Mouse (Mus musculus) lung, embryonic 15.5 days (tissue): ENCODE data around the gene Nhej1. TPM values are rescaled to one million over a fixed set of nuclear protein-coding genes. Genes with fewer than 3 reads are reported as not detected.

ENCODE experiments used
- ATAC-seq: fragments of 200-750 bp; cut with Nextera tagmentation; 2 replicates; pipeline ENCODE4 v1.8.0; 2017; ENCODE audit warnings: moderate number of reproducible peaks, borderline replicate concordance; ENCODE audit not compliant: low FRiP score, low TSS enrichment; ENCODE audit errors: extremely low read depth
- H3K27ac ChIP-seq: fragments of 300-500 bp; sonication (generic); 2 replicates; pipeline ENCODE4 v1.5.1; 2015; ENCODE audit warnings: moderate library complexity, mild to moderate bottlenecking, inconsistent platforms
- H3K27me3 ChIP-seq: fragments of 300-500 bp; sonication (generic); 2 replicates; pipeline ENCODE4 v1.6.1; 2015; ENCODE audit warnings: inconsistent platforms
- H3K36me3 ChIP-seq: fragments of 300-500 bp; sonication (generic); 2 replicates; pipeline ENCODE4 v1.6.1; 2015; ENCODE audit warnings: inconsistent platforms
- H3K4me1 ChIP-seq: fragments of 300-500 bp; sonication (generic); 2 replicates; pipeline ENCODE4 v1.6.1; 2015; ENCODE audit warnings: inconsistent platforms
- H3K4me2 ChIP-seq: fragments of 300-500 bp; sonication (generic); 2 replicates; pipeline ENCODE4 v1.6.1; 2015; ENCODE audit warnings: inconsistent platforms, mild to moderate bottlenecking, moderate library complexity
- H3K4me3 ChIP-seq: fragments of 300-500 bp; sonication (generic); 2 replicates; pipeline ENCODE4 v1.5.1; 2015; ENCODE audit warnings: mild to moderate bottlenecking, inconsistent platforms
- H3K9ac ChIP-seq: fragments of 300-500 bp; sonication (generic); 2 replicates; pipeline ENCODE4 v1.6.1; 2015; ENCODE audit warnings: inconsistent platforms
- H3K9me3 ChIP-seq: fragments of 300-500 bp; sonication (generic); 2 replicates; pipeline ENCODE4 v1.6.1; 2016; ENCODE audit warnings: inconsistent platforms
- WGBS: fragments of 180-500 bp; shearing (Covaris S2); methylation state at CpG from one replicate; pipeline ENCODE4 v1.1.7; 2015; 5-methylcytosine and 5-hydroxymethylcytosine counted together
- polyA plus RNA-seq: library from polyadenylated mRNA; unstranded; fragments of >200 nt; fragmentation: Nextera tagmentation; extraction: Ambion mirVana; gene quantifications from 2 replicates; pipeline ENCODE4 v1.2.1, GENCODE M21; 2015

Gene Nhej1
- polyA plus RNA-seq, result 9.1 and 10.4 TPM in 2 replicates

DNA sequence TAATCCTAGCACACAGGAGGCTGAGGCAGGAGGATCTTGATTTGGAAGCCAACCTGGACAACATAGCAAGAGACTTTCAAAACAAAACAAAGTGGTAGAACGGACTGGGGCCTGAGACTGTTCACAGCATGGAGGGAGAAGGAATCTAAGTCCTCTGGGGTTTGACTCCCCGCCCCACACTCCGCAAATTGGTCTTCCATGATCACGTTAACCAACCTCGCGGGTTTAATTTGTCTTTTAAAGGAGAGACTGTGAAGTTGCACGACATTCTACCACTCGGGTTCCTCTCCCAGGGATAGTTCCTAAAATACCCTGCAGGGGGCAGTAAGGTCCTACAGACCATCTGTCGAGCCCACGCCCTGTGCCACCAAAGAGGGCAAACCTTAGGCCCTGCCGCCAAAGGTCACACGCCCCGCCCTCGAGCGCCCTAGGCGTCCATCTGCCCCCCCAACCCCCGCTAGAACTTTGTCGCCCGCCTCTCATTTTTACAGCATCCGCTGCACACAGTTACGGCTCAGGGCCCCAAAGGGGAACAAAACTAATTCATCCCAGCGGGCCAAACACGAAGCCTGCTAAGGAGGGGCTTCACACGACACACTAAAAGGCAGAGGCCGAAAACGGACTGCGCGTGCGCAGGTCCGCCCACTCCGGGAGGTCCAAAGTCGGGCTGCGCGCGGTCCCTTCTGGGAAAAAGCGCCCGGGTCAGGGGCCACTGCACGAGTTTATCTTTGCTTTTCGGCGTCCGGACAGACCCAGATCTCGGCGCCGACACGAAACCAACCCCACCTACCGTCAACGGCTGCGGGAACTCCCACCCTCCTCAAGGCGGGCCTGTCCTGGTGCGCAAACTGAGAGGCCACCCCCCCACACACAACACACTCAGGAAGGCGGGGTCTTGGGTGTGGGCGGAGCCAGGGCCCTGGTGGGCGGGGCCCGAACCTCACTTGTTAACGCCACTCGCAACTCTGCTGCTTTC, at the start of gene Nhej1:
Gene Nhej1, minus strand, starts transcription at position 855 of the 976 bp plus-strand sequence.
- H3K4me1 ChIP-seq, result peaks cover 6% of the 10 kb centered on the region
- 2% methylated on average over 56 of the region's 56 CpGs for WGBS

DNA sequence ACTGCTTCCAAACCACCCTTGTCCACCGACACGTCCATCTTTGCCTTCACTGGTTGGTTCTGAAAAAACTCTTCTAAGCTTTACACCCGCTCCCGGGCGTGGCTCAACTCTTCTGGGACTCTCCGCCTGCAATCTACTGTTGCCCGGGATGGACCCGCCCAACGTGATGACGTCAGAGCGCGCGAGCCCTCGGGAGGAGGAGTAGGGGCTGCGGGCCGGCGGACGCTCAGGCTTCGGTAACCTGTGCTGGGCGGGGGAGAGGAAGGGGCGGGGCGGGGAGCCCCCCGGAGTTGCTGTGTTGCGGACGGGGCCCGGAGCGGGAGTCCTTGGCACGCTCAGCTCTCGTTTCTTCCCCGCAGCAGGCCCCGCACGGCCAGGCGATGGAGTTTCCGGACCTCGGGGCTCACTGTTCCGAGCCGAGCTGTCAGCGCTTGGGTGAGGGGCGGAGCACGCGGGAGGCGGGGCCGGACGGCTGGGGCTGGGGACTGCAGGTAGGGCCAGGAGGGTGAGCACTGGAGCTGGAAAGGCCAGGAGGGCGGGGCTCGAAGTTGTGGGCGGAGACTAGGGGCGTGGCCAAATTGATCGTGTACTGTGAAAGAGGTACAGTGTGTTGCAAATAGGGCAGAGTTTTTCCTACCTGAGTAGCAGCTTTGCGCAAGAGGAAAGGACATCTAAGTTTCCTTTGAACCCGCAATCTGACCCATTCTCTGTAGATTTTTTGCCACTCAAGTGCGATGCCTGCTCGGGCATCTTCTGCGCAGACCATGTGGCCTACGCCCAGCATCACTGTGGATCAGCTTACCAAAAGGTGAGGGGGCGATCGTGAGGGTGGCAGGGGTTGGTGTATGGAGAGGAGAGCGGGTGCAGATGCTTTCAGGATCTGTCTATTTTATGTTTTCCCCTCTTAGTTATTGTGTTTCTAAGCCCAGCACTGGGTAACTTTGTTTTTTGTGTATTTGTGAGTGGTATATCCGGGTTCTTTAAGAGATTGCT, 43.8 kb upstream of the Nhej1 start, which contains the start of gene Zfand2b:
Gene Zfand2b, plus strand, starts transcription at position 175 of the 993 bp plus-strand sequence.
- Histone ChIP-seq H3K9ac (peak within 1 kb of the TSS; percentile 81), H3K27me3 (no peaks in the 10 kb centered on the region), H3K4me3 (peak within 1 kb of the TSS; percentile 98), H3K27ac (peak within 1 kb of the TSS; percentile 94), H3K9me3 (no peaks in the 10 kb centered on the region), H3K4me2 (peak within 1 kb of the TSS; percentile 85), H3K36me3 (peaks cover 33% of the 10 kb centered on the region), H3K4me1 (peaks cover 15% of the 10 kb centered on the region)
- 2% methylated on average over 57 of the region's 59 CpGs for WGBS
- ATAC-seq, result peak; percentile 99

More for the DNA sequence above, at the start of gene Nhej1:
- Histone ChIP-seq H3K36me3 (no peaks in the 10 kb centered on the region), H3K27ac (peak within 1 kb of the TSS; percentile 98), H3K4me3 (peak within 1 kb of the TSS; percentile 56), H3K9ac (peak within 1 kb of the TSS; percentile 49), H3K9me3 (no peaks in the 10 kb centered on the region), H3K27me3 (no peaks in the 10 kb centered on the region), H3K4me2 (peak within 1 kb of the TSS; percentile 65)
- peak; percentile 97 for ATAC-seq

DNA sequence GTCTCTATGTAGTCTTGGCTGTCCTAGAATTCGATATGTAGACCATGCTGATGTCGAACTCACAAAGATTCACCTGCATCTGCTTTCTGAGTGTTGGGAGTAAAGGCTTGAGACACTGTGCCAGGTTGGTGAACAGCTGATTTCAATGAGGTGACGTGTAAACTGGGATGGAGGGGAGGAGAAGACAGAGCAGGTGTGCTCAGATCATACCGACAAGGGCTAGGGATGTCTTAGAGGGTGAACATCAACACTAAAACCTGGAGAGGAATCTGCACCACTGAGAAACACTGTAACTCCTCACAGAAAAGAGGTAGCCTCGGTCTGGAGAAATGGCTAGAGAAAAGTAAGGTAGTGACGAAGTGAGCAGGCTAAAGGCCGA, 43.1 kb upstream of the Nhej1 start:
- H3K9me3 ChIP-seq, result no peaks in the 10 kb centered on the region
- H3K27ac ChIP-seq, result 0 out of 2 replicates have a peak overlapping the region, but pooled peaks have one; percentile 94
- H3K4me1 ChIP-seq, result peaks cover 15% of the 10 kb centered on the region
- H3K9ac ChIP-seq, result peak overlapping the region; percentile 81
- peaks cover 29% of the 10 kb centered on the region for H3K36me3 ChIP-seq
- 3% methylated on average over 7 of the region's 7 CpGs for WGBS
- no peaks in the 10 kb centered on the region for H3K27me3 ChIP-seq
- peak overlapping the region; percentile 98 for H3K4me3 ChIP-seq
- ATAC-seq, result peak; percentile 24
- H3K4me2 ChIP-seq, result peak overlapping the region; percentile 85

DNA sequence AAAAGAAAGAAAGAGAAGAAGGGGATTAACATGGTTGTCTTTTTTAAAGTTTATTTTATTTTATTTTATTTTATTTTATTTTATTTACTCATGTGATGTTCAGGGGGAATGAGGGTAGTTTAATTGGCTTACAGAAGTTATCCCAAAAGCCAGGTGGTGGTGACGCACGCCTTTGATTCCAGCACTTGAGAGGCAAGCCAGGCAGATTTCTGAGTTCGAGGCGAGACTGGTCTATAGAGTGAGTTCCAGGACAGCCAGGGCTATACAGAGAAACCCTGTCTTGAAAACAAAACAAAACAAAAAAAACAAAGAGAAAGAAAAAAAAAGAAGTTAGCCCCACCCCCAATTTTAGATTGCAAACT, 35.2 kb upstream of the Nhej1 start:
- H3K36me3 ChIP-seq, result no peaks in the 10 kb centered on the region
- H3K4me2 ChIP-seq, result no peak overlapping the region
- H3K9ac ChIP-seq, result no peak overlapping the region
- no peaks in the 10 kb centered on the region for H3K9me3 ChIP-seq
- no peaks in the 10 kb centered on the region for H3K4me1 ChIP-seq
- ATAC-seq, result no peak
- 71% methylated on average over 4 of the region's 4 CpGs for WGBS
- no peaks in the 10 kb centered on the region for H3K27me3 ChIP-seq
- no peak overlapping the region for H3K4me3 ChIP-seq
- H3K27ac ChIP-seq, result no peak overlapping the region

DNA sequence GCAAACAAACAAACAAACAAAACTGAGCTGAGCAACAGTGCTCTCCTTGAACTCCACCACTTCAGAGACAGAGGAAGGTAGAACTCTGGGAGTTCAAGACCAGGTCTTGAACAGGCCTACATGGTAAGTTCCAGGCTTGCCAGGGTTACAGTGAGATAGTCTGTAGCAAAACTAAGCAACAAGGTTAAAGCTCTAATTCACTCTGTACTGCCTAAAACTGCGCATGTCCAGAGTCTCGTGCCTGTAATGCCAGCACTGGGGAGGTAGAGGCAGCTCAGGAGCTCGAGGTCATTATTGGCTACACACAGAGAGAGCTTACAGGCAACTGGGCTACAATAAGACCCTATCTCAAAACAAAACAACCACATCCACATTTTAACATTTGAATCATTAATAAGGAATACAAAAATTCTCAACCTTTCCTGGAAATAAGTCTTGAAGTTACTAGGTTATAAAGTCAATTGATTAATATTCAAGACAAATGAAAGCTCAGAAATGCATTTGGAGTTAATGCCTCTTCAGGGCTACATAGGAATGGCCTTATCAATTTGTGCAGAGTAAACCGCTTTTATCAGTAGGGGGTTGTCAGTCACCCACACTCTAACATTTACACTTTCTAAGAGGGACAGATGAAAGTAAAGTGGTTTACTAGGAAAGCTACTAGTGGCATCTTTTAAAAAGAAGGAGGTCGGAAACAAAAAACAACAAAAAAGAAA, 34.7 kb upstream of the Nhej1 start:
- Histone ChIP-seq H3K36me3 (no peaks in the 10 kb centered on the region), H3K27ac (no peak overlapping the region), H3K9me3 (no peaks in the 10 kb centered on the region), H3K4me2 (no peak overlapping the region), H3K4me1 (no peaks in the 10 kb centered on the region), H3K9ac (no peak overlapping the region), H3K4me3 (no peak overlapping the region), H3K27me3 (no peaks in the 10 kb centered on the region)
- 45% methylated on average over 5 of the region's 5 CpGs for WGBS
- no peak for ATAC-seq

DNA sequence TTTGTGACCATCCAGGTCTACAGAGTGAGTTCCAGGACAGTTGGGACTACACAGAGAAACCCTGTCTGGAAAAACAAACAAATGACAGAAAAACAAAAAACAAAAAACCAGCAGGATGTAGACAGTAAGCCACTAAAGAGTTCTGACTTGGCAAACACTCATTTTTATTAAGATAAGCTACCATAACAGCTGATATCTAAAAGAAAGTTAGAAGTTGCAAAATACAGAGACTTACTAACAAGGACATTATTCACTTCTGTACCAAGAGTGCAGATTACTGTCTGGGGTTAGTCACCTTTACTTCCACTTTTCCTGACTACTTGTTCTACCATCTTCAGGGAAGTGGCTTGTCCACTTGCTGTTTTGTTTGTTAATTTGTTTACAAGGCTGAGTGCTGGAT, 34.0 kb upstream of the Nhej1 start:
- H3K4me1 ChIP-seq, result no peaks in the 10 kb centered on the region
- H3K27ac ChIP-seq, result no peak overlapping the region
- H3K27me3 ChIP-seq, result no peaks in the 10 kb centered on the region
- no peaks in the 10 kb centered on the region for H3K36me3 ChIP-seq
- no peak for ATAC-seq
- H3K4me3 ChIP-seq, result no peak overlapping the region
- H3K9me3 ChIP-seq, result no peaks in the 10 kb centered on the region
- no peak overlapping the region for H3K9ac ChIP-seq
- H3K4me2 ChIP-seq, result no peak overlapping the region

DNA sequence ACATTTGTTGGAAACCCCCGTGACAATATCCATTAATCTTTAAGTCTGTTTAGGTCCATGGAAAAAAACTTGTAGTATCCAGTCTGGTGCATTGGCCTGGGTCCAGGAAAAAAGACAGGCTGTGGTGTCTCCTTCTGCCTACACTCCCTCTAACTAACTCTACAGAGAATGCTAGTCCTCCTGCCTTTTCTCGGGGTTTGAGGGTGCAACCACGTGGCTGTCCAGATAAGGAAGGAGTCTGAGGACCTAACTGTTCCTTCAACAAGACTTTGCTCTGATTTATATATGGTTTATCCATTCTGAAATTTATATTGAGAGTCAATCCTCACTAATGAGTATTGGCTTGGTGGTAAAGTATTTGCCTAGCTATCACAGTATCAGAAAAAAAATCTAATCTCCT, 30.8 kb upstream of the Nhej1 start:
- ATAC-seq, result no peak
- WGBS, result 40% methylated on average over 3 of the region's 3 CpGs
- Histone ChIP-seq H3K4me1 (no peaks in the 10 kb centered on the region), H3K4me2 (no peak overlapping the region), H3K9me3 (no peaks in the 10 kb centered on the region), H3K27me3 (no peaks in the 10 kb centered on the region), H3K27ac (no peak overlapping the region), H3K9ac (no peak overlapping the region), H3K4me3 (no peak overlapping the region), H3K36me3 (no peaks in the 10 kb centered on the region)

DNA sequence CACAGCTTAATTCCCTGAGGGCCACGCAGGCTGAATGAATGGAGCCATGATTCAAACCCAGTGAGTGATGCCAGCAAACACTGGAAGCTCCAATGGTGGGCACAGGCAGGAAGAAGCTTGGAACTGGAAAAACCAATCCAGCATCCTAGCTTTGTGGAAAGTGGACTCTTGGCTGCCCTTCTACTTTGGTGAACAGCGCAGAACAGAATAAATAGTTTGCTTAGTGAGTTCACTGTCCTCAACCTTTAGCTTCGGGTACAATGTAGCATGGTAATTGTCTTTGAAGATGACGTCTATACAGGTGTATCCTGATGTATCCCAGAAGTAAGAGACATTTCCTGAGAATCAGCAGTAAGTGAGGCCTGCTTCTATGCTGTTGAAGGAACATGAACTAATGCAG, 23.7 kb upstream of the Nhej1 start:
- H3K4me2 ChIP-seq, result no peak overlapping the region
- no peak for ATAC-seq
- H3K9ac ChIP-seq, result no peak overlapping the region
- H3K27ac ChIP-seq, result no peak overlapping the region
- H3K36me3 ChIP-seq, result peaks cover 41% of the 10 kb centered on the region
- H3K27me3 ChIP-seq, result no peaks in the 10 kb centered on the region
- H3K4me3 ChIP-seq, result no peak overlapping the region
- WGBS, result 83% methylated on average over 4 of the region's 4 CpGs
- H3K4me1 ChIP-seq, result peaks cover 8% of the 10 kb centered on the region
- H3K9me3 ChIP-seq, result no peaks in the 10 kb centered on the region

DNA sequence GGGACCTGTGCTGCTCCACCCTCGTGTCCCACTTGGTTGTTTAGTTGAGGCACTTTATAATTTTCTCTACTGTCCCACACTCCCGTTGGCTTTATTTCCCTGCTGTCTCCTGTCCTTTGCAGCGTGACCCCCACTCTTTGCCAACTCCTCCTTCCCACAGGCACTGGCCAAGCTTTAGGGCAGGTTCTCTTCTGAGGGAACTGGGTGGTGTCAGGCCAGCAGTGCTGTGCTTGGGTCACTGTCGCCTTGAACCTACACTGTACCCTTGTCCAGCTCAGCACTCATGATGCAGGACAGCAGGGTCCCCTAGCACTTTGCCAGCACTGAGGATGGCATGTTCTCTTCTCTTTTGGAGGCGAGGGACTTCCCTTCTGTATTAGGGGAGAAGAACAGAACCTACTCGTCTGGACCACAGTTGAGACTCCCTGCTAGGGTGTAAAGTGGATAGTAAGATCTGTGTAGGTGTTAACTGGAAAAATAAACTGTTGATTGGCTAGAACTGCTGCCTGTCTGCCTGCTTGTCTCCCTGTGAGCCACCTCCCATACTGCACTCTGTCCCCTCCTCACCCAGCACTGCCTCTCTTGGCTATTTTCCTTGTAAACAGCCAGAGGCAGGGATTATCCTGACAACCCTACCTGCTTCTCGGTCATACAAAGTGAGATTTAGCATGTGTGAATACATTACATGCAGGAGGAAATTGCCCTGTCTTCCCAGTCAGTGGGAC, 22.6 kb upstream of the Nhej1 start:
- Histone ChIP-seq H3K4me2 (no peak overlapping the region), H3K27ac (no peak overlapping the region), H3K27me3 (no peaks in the 10 kb centered on the region), H3K9ac (no peak overlapping the region), H3K4me3 (no peak overlapping the region), H3K9me3 (no peaks in the 10 kb centered on the region), H3K4me1 (peaks cover 14% of the 10 kb centered on the region), H3K36me3 (peaks cover 41% of the 10 kb centered on the region)
- WGBS, result 72% methylated on average over 7 of the region's 7 CpGs
- ATAC-seq, result no peak

DNA sequence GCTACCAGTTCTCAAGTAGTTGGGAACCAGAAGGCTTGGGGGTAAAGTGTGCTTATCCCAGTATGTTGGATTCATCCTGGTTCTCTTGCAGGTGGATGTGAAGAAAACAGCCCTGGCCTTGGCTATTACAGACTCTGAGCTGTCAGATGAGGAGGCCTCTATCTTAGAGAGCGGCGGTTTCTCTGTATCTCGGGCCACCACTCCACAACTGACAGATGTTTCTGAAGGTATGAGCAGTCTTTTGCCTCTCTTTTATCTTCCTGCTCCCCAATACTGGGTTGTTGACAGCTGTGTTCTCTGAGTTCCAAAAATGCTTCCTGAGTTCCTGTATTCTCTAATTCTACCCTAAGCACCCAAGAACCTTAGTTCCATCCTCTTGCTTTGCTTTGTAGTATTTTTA, 20.6 kb upstream of the Nhej1 start:
- no peak overlapping the region for H3K4me3 ChIP-seq
- H3K36me3 ChIP-seq, result peaks cover 41% of the 10 kb centered on the region
- no peak overlapping the region for H3K27ac ChIP-seq
- H3K27me3 ChIP-seq, result no peaks in the 10 kb centered on the region
- no peaks in the 10 kb centered on the region for H3K9me3 ChIP-seq
- no peak for ATAC-seq
- WGBS, result 93% methylated on average over 3 of the region's 3 CpGs
- no peak overlapping the region for H3K4me2 ChIP-seq
- H3K9ac ChIP-seq, result no peak overlapping the region
- peaks cover 21% of the 10 kb centered on the region for H3K4me1 ChIP-seq
